Mouse (Mus musculus) forebrain, embryonic 12.5 days (tissue): ENCODE measurements around the gene Tkfc. TPM values are rescaled to one million over a fixed set of nuclear protein-coding genes. Genes with fewer than 3 reads are reported as not detected.
A peak's percentile ranks its signal among the peaks of the same experiment; 100 is the strongest.

Experiments
- ATAC-seq: fragments of 200-750 bp; cut with Nextera tagmentation; 2 replicates; pipeline ENCODE4 v1.8.0; 2017; ENCODE audit warnings: moderate TSS enrichment; ENCODE audit not compliant: low FRiP score
- H3K27ac ChIP-seq: fragments of 300-500 bp; sonication (generic); 2 replicates; pipeline ENCODE4 v1.5.1; 2016; ENCODE audit warnings: mild to moderate bottlenecking
- H3K27me3 ChIP-seq: fragments of 300-500 bp; sonication (generic); 2 replicates; pipeline ENCODE4 v1.6.1; 2016; ENCODE audit warnings: mild to moderate bottlenecking
- H3K36me3 ChIP-seq: fragments of 300-500 bp; sonication (generic); replicated peaks from 2 replicates; pipeline ENCODE4 v1.6.1; 2016; ENCODE audit warnings: mild to moderate bottlenecking
- H3K4me1 ChIP-seq: fragments of 300-500 bp; sonication (generic); 2 replicates; pipeline ENCODE4 v1.6.1; 2016
- H3K4me2 ChIP-seq: fragments of 300-500 bp; sonication (generic); 2 replicates; pipeline ENCODE4 v1.6.1; 2016; ENCODE audit warnings: mild to moderate bottlenecking, moderate library complexity
- H3K4me3 ChIP-seq: fragments of 300-500 bp; sonication (generic); replicated peaks from 2 replicates; pipeline ENCODE4 v1.5.1; 2016; ENCODE audit warnings: mild to moderate bottlenecking
- H3K9ac ChIP-seq: fragments of 300-500 bp; sonication (generic); 2 replicates; pipeline ENCODE4 v1.6.1; 2016; ENCODE audit warnings: mild to moderate bottlenecking
- H3K9me3 ChIP-seq: fragments of 300-500 bp; sonication (generic); 2 replicates; pipeline ENCODE4 v1.6.1; 2016
- WGBS: fragments of 180-500 bp; shearing (Covaris S2); methylation state at CpG from one replicate; pipeline ENCODE4 v1.1.7; 2016; 5-methylcytosine and 5-hydroxymethylcytosine counted together
- polyA plus RNA-seq: library from polyadenylated mRNA; unstranded; fragments of >200 nt; fragmentation: Nextera tagmentation; extraction: Ambion mirVana; gene quantifications from 2 replicates; pipeline ENCODE4 v1.2.1, GENCODE M21; 2016

Tkfc gene
- polyA plus RNA-seq, 1 experiment from 2014 or later, result 20.5 TPM

DNA sequence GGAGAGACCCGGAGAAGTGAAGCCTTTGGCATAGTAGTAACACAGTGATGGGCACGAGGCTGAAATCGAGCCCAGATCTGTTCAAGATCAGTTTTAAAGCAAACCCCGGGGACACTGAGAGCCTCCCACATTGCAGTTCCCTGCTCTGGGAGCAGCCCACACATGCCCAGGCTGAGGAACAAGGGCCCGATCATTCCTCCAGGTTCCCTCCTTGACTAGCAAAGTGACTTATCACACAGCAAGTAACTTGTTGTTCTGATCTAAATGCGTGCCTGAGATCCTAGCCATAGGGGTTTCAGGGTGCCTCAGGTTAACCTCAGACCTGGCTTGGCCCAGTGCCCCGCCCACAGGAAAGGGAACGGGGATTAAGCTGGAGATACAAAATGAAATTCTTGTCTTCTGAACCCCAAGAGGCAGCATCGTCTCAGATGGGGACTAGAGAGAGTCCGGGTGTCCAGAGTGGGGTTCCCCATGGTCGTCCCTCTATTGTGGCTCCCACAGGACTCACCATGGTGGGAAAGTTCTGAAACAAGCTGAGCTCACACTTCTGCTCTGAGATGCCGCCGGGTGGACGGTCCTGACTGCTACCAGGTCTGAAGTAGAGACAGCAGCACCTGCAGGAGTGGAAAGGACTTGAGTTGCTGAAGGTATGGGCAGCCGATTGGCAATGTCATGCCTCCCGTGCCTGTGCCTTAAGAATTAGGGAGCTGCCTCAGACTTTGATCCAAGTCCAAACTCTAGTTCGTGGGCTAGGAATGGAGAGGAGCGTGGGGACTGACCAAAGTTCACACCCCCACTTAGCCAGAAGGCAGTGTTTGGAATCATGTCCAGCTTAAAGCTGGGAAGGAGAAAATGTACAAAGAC lies 1.6 kb downstream of the Tkfc start:
- ATAC-seq, result no peak
- Histone ChIP-seq H3K27me3 (no peaks in the 10 kb centered on the region), H3K4me1 (peaks cover 43% of the 10 kb centered on the region), H3K4me2 (no peak overlapping the region), H3K9ac (0 out of 2 replicates have a peak overlapping the region, but pooled peaks have one; percentile 95), H3K9me3 (no peaks in the 10 kb centered on the region), H3K27ac (peak overlapping the region; percentile 93; the same call in 1 of the 2 replicates), H3K4me3 (no peak overlapping the region), H3K36me3 (peaks cover 31% of the 10 kb centered on the region)
- 85% methylated on average over 18 of the region's 18 CpGs for WGBS

GRCm38 (mm10) chr19:10602787-10603186 lies 2.7 kb downstream of the Tkfc start:
- Histone ChIP-seq H3K9me3 (no peaks in the 10 kb centered on the region), H3K27ac (peak overlapping the region; percentile 94), H3K27me3 (no peaks in the 10 kb centered on the region), H3K4me1 (peaks cover 40% of the 10 kb centered on the region), H3K9ac (peak overlapping the region; percentile 79), H3K4me2 (peak overlapping the region; percentile 58), H3K36me3 (peaks cover 27% of the 10 kb centered on the region), H3K4me3 (peak overlapping the region; percentile 31)
- WGBS, result under 1% methylated on average over 9 of the region's 9 CpGs
- peak; percentile 69 for ATAC-seq

- H3K9ac ChIP-seq, result peak overlapping the region; percentile 79
- peak; percentile 40; the same call in 1 of the 2 replicates for ATAC-seq
- no peaks in the 10 kb centered on the region for H3K9me3 ChIP-seq
- H3K4me1 ChIP-seq, result peaks cover 36% of the 10 kb centered on the region
- 2% methylated on average over 6 of the region's 6 CpGs for WGBS
- peak overlapping the region; percentile 58 for H3K4me2 ChIP-seq
- peak overlapping the region; percentile 94 for H3K27ac ChIP-seq
- H3K27me3 ChIP-seq, result no peaks in the 10 kb centered on the region
- peak overlapping the region; percentile 31 for H3K4me3 ChIP-seq
- peaks cover 24% of the 10 kb centered on the region for H3K36me3 ChIP-seq
Measured at GRCm38 (mm10) chr19:10602247-10602769, 3.1 kb downstream of the Tkfc start.

DNA sequence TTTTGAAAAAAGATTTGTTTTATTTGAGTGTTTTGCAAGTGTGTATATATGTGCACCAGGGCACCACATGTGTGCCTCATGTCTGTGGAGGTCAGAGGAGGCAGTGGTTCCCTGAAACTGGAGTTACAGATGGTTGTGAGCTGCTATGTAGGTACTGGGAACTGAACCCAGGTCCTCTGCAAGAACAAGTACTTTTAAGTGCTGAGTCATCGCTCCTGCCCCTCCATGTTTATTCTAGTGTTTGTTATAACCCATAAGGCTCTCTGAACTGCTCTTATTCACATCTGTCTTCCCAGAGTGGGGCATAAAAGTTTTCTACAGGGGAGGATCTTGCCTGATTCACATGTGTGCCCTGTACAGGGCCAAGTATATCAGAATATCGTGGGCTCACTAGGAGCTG lies 5.8 kb downstream of the Tkfc start:
- no peak overlapping the region for H3K9ac ChIP-seq
- H3K4me3 ChIP-seq, result no peak overlapping the region
- 94% methylated on average over 2 of the region's 2 CpGs for WGBS
- no peaks in the 10 kb centered on the region for H3K9me3 ChIP-seq
- H3K4me1 ChIP-seq, result peaks cover 23% of the 10 kb centered on the region
- H3K27me3 ChIP-seq, result no peaks in the 10 kb centered on the region
- ATAC-seq, result no peak
- H3K27ac ChIP-seq, result no peak overlapping the region
- H3K4me2 ChIP-seq, result no peak overlapping the region
- H3K36me3 ChIP-seq, result peaks cover 37% of the 10 kb centered on the region

DNA sequence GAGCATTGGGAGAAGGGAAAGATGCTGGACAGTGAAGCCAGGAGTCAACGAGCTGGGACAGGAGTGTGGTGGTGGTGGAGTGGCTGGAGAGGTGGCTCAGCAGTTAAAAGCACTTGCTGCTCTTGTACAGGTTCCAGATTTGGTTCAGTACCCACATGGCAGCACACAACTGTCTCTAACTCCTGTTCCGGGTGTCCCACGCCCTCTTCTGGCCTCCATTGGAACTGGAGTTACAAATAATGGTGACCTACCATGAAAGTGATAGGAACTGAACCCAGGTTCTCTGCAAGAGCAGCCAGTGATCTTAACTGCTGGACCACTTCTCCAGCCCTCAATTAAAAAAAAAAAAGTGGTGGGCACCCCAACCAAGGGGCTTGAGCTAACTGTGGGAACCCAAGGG lies 7.3 kb downstream of the Tkfc start:
- Histone ChIP-seq H3K4me1 (peaks cover 9% of the 10 kb centered on the region), H3K4me3 (no peak overlapping the region), H3K9ac (no peak overlapping the region), H3K27ac (no peak overlapping the region), H3K4me2 (no peak overlapping the region), H3K36me3 (peaks cover 50% of the 10 kb centered on the region), H3K27me3 (no peaks in the 10 kb centered on the region), H3K9me3 (no peaks in the 10 kb centered on the region)
- no peak for ATAC-seq
- 41% methylated on average over 3 of the region's 3 CpGs for WGBS

DNA sequence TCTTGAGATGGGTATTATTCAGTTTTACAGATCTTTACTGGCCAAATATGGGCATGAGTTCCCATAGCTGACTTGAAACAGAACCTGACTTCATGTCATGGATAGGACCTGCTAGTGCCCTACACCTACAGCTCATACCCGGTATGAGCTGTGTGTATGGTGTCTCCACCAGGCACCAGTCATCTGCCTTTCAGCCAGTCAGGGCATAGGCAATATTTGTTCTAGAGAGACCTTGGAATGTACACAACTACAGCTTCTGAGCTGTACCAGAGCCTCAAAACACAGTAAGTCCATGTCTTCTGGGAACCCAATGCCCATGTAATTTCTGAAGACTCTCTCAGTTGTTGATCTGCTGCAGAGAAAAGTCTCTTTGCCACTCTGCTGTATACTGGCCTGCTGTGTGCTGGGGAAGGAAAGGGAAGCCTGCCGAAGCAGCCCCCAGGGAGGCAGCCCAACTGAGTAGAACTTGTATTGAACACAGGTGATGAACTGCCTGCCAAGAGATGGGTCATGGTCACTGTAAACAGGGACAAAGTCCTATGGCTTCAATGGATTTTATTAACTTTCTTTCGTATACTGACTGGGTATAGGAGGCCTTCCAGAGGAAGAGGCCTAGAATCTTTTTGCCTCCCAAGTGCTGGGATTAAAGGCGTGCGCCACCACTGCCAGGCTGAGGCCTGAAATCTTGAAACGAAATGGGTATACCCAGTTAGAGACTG lies 13.6 kb downstream of the Tkfc start:
- Histone ChIP-seq H3K27ac (no peak overlapping the region), H3K4me3 (no peak overlapping the region), H3K36me3 (peaks cover 45% of the 10 kb centered on the region), H3K9ac (no peak overlapping the region), H3K27me3 (no peaks in the 10 kb centered on the region), H3K9me3 (no peaks in the 10 kb centered on the region), H3K4me1 (no peaks in the 10 kb centered on the region; the same call in 1 of the 2 replicates), H3K4me2 (no peak overlapping the region)
- ATAC-seq, result no peak
- 94% methylated on average over 6 of the region's 6 CpGs for WGBS

DNA sequence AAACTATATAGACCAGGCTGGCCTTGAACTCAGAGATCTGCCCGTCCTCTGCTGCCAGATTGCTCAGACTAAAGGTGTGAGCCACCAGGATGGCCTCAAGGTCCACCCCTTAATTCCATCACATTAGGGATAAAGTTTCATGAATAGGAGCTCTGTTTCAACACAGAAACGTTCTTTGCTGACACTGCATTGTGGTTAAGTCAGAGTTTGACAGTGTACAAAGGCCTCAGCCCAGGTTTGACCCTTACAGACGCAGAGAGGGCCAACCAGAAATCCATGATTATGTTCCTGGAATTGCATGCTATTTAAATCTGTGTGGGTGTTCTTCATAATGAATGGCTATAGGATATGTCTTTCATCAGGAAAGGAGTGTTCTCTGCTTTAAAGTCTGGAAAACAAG lies 15.2 kb downstream of the Tkfc start:
- no peaks in the 10 kb centered on the region for H3K27me3 ChIP-seq
- 70% methylated on average over 3 of the region's 3 CpGs for whole genome bisulfite sequencing
- ATAC-seq, result no peak
- no peak overlapping the region for H3K4me3 ChIP-seq
- H3K36me3 ChIP-seq, result peaks cover 36% of the 10 kb centered on the region
- H3K4me1 ChIP-seq, result no peaks in the 10 kb centered on the region; the same call in 1 of the 2 replicates
- no peak overlapping the region for H3K27ac ChIP-seq
- H3K9ac ChIP-seq, result no peak overlapping the region
- H3K9me3 ChIP-seq, result no peaks in the 10 kb centered on the region
- H3K4me2 ChIP-seq, result no peak overlapping the region

DNA sequence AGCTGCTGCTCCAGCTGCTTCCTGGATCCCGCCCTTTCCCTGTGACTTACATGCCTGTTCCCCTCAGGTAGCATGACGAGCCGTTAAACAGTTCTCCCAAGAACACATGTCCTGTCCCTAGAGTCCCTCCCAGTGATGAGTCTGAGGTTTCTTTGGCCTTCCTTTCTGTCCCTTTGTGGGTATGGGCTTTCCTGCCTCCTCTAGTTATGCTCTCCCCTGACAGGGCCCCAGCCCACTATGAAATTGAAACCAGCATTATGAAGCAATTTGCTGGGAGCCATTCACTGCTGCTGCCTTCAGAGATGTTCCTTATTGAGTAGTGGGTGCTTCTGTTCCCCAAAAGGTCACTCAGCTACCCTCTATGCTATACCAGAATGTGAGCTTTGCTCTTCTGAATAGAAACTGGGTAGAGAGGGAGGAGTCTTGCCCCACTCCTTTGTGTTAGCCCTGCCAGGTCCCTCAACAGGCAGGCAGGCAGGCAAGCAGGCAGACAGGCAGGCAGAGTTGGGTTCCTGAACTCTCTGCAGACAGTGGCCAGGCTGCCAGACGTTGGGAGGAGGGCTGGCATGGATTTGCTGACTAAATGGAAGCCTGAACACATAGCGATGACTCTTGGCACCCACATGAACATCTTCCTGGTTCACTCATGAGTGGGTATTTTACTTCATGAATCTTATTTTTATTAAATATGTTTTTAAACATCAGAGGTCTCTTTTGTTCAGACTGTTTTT lies 16.2 kb downstream of the Tkfc start:
- ATAC-seq, result no peak
- no peaks in the 10 kb centered on the region; the same call in 1 of the 2 replicates for H3K4me1 ChIP-seq
- H3K27ac ChIP-seq, result no peak overlapping the region
- no peak overlapping the region for H3K4me3 ChIP-seq
- no peaks in the 10 kb centered on the region for H3K9me3 ChIP-seq
- WGBS, result 63% methylated on average over 5 of the region's 5 CpGs
- H3K27me3 ChIP-seq, result no peaks in the 10 kb centered on the region
- no peak overlapping the region for H3K4me2 ChIP-seq
- no peak overlapping the region for H3K9ac ChIP-seq
- peaks cover 29% of the 10 kb centered on the region for H3K36me3 ChIP-seq

DNA sequence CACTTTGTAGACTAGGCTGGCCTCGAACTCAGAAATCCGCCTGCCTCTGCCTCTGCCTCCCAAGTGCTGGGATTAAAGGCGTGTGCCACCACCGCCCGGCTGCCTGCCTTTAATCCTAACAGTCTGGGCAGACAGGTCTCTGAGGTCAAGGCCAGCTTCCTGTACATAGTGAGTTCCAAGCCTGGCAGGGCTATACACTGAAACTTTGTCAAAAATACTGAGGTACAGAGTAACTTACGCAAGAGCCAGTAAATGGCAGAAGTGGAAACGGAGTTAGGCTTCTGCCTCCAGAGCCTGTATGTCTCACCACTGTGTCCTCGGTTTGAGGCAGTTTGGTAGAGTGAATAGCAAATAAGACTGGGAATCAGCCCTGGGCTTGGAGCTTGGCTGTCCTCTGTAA lies 18.2 kb downstream of the Tkfc start:
- no peak overlapping the region for H3K27ac ChIP-seq
- no peak for ATAC-seq
- H3K4me1 ChIP-seq, result no peaks in the 10 kb centered on the region; the same call in 1 of the 2 replicates
- no peaks in the 10 kb centered on the region for H3K27me3 ChIP-seq
- 86% methylated on average over 8 of the region's 8 CpGs for WGBS
- no peak overlapping the region for H3K4me3 ChIP-seq
- H3K36me3 ChIP-seq, result peaks cover 17% of the 10 kb centered on the region; the same call in 1 of the 2 replicates
- H3K9ac ChIP-seq, result no peak overlapping the region
- no peaks in the 10 kb centered on the region for H3K9me3 ChIP-seq
- no peak overlapping the region for H3K4me2 ChIP-seq

DNA sequence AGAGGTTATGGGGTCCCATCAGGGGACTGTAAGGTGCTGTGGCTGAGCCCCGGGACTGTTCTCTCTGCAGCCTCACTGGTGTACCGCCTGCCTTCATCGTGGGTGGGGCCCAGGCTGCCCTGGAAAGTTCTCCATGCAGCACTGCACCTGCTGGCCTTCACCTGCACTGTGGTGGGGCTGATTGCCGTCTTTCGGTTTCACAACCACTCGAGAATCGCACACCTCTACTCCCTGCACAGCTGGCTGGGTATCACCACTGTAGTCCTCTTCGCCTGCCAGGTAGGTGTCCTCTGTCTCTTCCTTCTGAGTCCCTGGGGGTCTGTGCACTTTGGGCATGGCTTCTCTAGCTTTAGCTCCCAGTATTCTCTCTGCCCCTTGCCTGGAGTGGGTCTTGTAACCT lies 20.3 kb downstream of the Tkfc start:
- no peak for ATAC-seq
- no peak overlapping the region for H3K27ac ChIP-seq
- no peak overlapping the region for H3K4me2 ChIP-seq
- peaks cover 16% of the 10 kb centered on the region; the same call in 1 of the 2 replicates for H3K36me3 ChIP-seq
- no peaks in the 10 kb centered on the region for H3K9me3 ChIP-seq
- H3K4me1 ChIP-seq, result no peaks in the 10 kb centered on the region; the same call in 1 of the 2 replicates
- H3K27me3 ChIP-seq, result no peaks in the 10 kb centered on the region
- H3K9ac ChIP-seq, result no peak overlapping the region
- H3K4me3 ChIP-seq, result no peak overlapping the region
- WGBS, result 89% methylated on average over 8 of the region's 8 CpGs

DNA sequence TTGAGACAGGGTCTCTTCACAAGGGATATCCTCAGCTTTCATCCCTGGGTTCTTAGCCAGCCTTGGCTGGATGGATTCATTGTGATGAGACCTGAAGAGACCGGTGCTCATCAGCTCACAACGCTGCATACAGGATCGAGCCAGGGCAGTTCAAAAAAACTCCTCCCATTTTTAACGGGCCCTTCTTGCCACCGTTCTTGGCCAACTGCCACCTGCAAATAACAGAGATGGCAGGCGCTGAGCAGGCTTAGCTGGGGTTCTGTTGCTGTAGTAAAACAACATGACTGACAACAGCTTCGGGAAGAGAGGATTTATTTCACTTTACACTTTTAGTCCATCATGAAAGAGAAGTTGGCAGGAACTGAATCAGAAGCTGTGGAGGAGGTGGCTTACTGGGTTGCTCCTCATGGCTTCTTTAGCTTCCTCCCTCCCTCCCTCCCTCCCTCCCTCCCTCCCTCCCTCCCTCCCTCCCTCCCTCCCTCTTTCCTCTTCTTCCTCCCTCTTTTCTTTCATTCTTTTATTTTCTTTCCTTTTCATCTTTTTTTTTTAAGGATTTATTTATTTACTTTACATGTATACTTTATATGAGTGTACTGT lies 21.8 kb downstream of the Tkfc start:
- Histone ChIP-seq H3K4me1 (peaks cover 1% of the 10 kb centered on the region), H3K9ac (no peak overlapping the region), H3K27me3 (no peaks in the 10 kb centered on the region), H3K4me3 (no peak overlapping the region), H3K9me3 (no peaks in the 10 kb centered on the region), H3K27ac (no peak overlapping the region), H3K4me2 (no peak overlapping the region), H3K36me3 (peaks cover 12% of the 10 kb centered on the region; the same call in 1 of the 2 replicates)
- WGBS, result 72% methylated on average over 7 of the region's 7 CpGs
- ATAC-seq, result no peak
